Mouse (Mus musculus) CH12.LX (cell line): ENCODE results near the gene Col7a1. TPM values are rescaled to one million over a fixed set of nuclear protein-coding genes. Genes with fewer than 3 reads are reported as not detected.

Experiments used
- DNase-seq: peaks from one replicate; pipeline ENCODE4 v3.0.0-alpha.2; 2013; ENCODE audit errors: extremely low read depth
- H3K27ac ChIP-seq: 2 replicates; pipeline ENCODE4 v1.5.1; 2012; ENCODE audit warnings: low read depth, mild to moderate bottlenecking, control low read depth, moderate library complexity; ENCODE audit not compliant: insufficient read depth
- H3K27me3 ChIP-seq: replicated peaks from 2 replicates; pipeline ENCODE3; 2012; ENCODE audit warnings: inconsistent platforms
- H3K36me3 ChIP-seq, 2 experiments: replicated peaks in 1 of 2; 2 replicates each; pipeline versions ENCODE3 to v1.6.1; 2012; ENCODE audit warnings: inconsistent platforms in 1 of 2, low read length in 1 of 2, mild to moderate bottlenecking in 1 of 2, mixed read lengths in 1 of 2, moderate library complexity in 1 of 2; ENCODE audit not compliant: control insufficient read depth in 1 of 2, insufficient read depth in 1 of 2
- H3K4me1 ChIP-seq, 2 experiments: 2 replicates each; pipeline ENCODE4 v1.6.1; 2012; ENCODE audit warnings: inconsistent platforms in 1 of 2, moderate library complexity in 1 of 2; ENCODE audit not compliant: insufficient read depth in 2 of 2, control insufficient read depth in 1 of 2
- H3K4me2 ChIP-seq: 2 replicates; pipeline ENCODE4 v1.6.1; 2012; ENCODE audit warnings: low read depth, mild to moderate bottlenecking, control low read depth; ENCODE audit not compliant: poor library complexity, insufficient read depth, severe bottlenecking
- H3K4me3 ChIP-seq, 3 experiments: fragments of 150-350 bp in 1 of 3; sonication (generic) in 1 of 3; replicated peaks in 1 of 3; 2 replicates each; pipeline versions ENCODE3 to v1.5.1; 2011 to 2012; ENCODE audit warnings: low read depth in 2 of 3, low read length in 2 of 3, mild to moderate bottlenecking in 2 of 3, moderate library complexity in 2 of 3, control low read depth in 1 of 3, improper control_type of control experiment in 1 of 3, inconsistent platforms in 1 of 3, mixed read lengths in 1 of 3; ENCODE audit not compliant: poor library complexity in 1 of 3
- H3K79me2 ChIP-seq: replicated peaks from 2 replicates; pipeline ENCODE4 v1.6.1; 2012; ENCODE audit warnings: mild to moderate bottlenecking, moderate library complexity; ENCODE audit not compliant: control insufficient read depth, poor library complexity, insufficient read depth, severe bottlenecking; ENCODE audit errors: extremely low read depth
- H3K9ac ChIP-seq: 2 replicates; pipeline ENCODE4 v1.6.1; 2012; ENCODE audit warnings: low read depth, mild to moderate bottlenecking, control low read depth, moderate library complexity; ENCODE audit not compliant: insufficient read depth
- H3K9me3 ChIP-seq: replicated peaks from 2 replicates; pipeline ENCODE3; 2012; ENCODE audit warnings: low read length, inconsistent platforms, mixed read lengths
- BHLHE40 ChIP-seq: IDR thresholded peaks from 2 replicates; pipeline ENCODE4 v1.6.1; 2011; ENCODE audit warnings: mild to moderate bottlenecking, low read depth, low read length, improper control_type of control experiment
- CHD2 ChIP-seq: IDR thresholded peaks from 2 replicates; pipeline ENCODE4 v1.6.1; 2011; ENCODE audit warnings: low read length, improper control_type of control experiment
- CTCF ChIP-seq, 2 experiments: IDR thresholded peaks in 1 of 2; conservative IDR thresholded peaks in 1 of 2; 2 replicates each; pipeline ENCODE4 v1.5.1; 2011 to 2012; ENCODE audit warnings: low read depth in 2 of 2, low read length in 2 of 2, improper control_type of control experiment in 1 of 2, inconsistent platforms in 1 of 2, mild to moderate bottlenecking in 1 of 2, moderate library complexity in 1 of 2
- EP300 ChIP-seq: IDR thresholded peaks from 2 replicates; pipeline ENCODE4 v1.6.1; 2011; ENCODE audit warnings: low read length, improper control_type of control experiment
- IRF4 ChIP-seq: IDR thresholded peaks from 2 replicates; pipeline ENCODE4 v1.6.1; 2014; ENCODE audit warnings: low read depth, mild to moderate bottlenecking, inconsistent platforms, low read length, improper control_type of control experiment
- JUN ChIP-seq: IDR thresholded peaks from 2 replicates; pipeline ENCODE4 v1.6.1; 2011; ENCODE audit warnings: low read depth, mild to moderate bottlenecking, low read length, improper control_type of control experiment, moderate library complexity; ENCODE audit not compliant: insufficient read depth
- JUND ChIP-seq: conservative IDR thresholded peaks from 2 replicates; pipeline ENCODE4 v1.6.1; 2011; ENCODE audit warnings: low read depth, low read length, improper control_type of control experiment
- MYC ChIP-seq: IDR thresholded peaks from 2 replicates; pipeline ENCODE4 v1.6.1; 2011; ENCODE audit warnings: low read depth, mild to moderate bottlenecking, improper control_type of control experiment, low read length
- PAX5 ChIP-seq: IDR thresholded peaks from 2 replicates; pipeline ENCODE4 v1.6.1; 2012; ENCODE audit warnings: low read length, inconsistent platforms, mixed read lengths
- RAD21 ChIP-seq: IDR thresholded peaks from 2 replicates; pipeline ENCODE4 v1.6.1; 2011; ENCODE audit warnings: low read depth, mild to moderate bottlenecking, low read length, improper control_type of control experiment, moderate library complexity
- SMC3 ChIP-seq: IDR thresholded peaks from 2 replicates; pipeline ENCODE4 v1.6.1; 2011; ENCODE audit warnings: low read depth, low read length, improper control_type of control experiment
- TBP ChIP-seq: conservative IDR thresholded peaks from 2 replicates; pipeline ENCODE4 v1.6.1; 2011; ENCODE audit warnings: low read depth, low read length, improper control_type of control experiment
- TCF12 ChIP-seq: IDR thresholded peaks from 2 replicates; pipeline ENCODE4 v1.6.1; 2014; ENCODE audit warnings: low read depth, mild to moderate bottlenecking, inconsistent platforms, low read length, improper control_type of control experiment
- USF2 ChIP-seq: conservative IDR thresholded peaks from 2 replicates; pipeline ENCODE4 v1.6.1; 2011; ENCODE audit warnings: low read depth, low read length, improper control_type of control experiment
- ZC3H11A ChIP-seq: IDR thresholded peaks from 2 replicates; pipeline ENCODE4 v1.6.1; 2012; ENCODE audit warnings: low read depth, mild to moderate bottlenecking, inconsistent platforms, low read length, improper control_type of control experiment
- ZMIZ1 ChIP-seq: IDR thresholded peaks from 2 replicates; pipeline ENCODE4 v1.6.1; 2012; ENCODE audit warnings: low read depth, mild to moderate bottlenecking, inconsistent platforms, low read length, improper control_type of control experiment
- dilution Hi-C: fragments of 300-500 bp; cut with MboI; formaldehyde crosslinking; loops from 2 replicates; pipeline ENCODE4 v1.14.3; 2020; ENCODE audit warnings: low sequenced_read_pairs; ENCODE audit not compliant: extremely low pct_unique_long_range_greater_than_20kb, extremely low pct_ligation_motif_present
- in situ Hi-C: fragments of 300-500 bp; cut with MboI; formaldehyde crosslinking; loops from 3 replicates; pipeline ENCODE4 v1.14.3; 2019; ENCODE audit warnings: low sequenced_read_pairs, low pct_ligation_motif_present, low pct_unique_long_range_greater_than_20kb, mixed read lengths
- polyA plus RNA-seq: library from polyadenylated mRNA; unstranded; fragments of >175 nt; gene quantifications from 2 replicates; pipeline ENCODE4 v1.2.1, GENCODE M21; 2012; ENCODE audit warnings: low read depth; ENCODE audit not compliant: insufficient read length
- total RNA-seq, 2 experiments: library from RNA; depleted of rRNA; stranded (reverse); fragments of 300-350 nt in 1 of 2; fragments of >200 nt in 1 of 2; gene quantifications; 2 replicates each; pipeline ENCODE4 v1.2.3; 2012 to 2014

The Col7a1 gene
- total and polyA plus RNA-seq, 3 experiments = 0.31 to 2.0 (median 0.98) TPM

GRCm38 (mm10) chr9:109003201-109003600 is 49.8 kb downstream of the Col7a1 start:
- TF ChIP-seq CTCF (conservative IDR thresholded peaks at IDR 0.05 in 1 of 2, IDR thresholded peaks at IDR 0.05 in 1 of 2; ENCODE audit: low read depth in 2 of 2, low read length in 2 of 2) (peak; percentile 74 to 96), MYC (0 out of 2 replicates have a peak, but pooled peaks have one; percentile 50), BHLHE40 (no peak), RAD21 (peak; percentile 99), PAX5 (no peak), ZMIZ1 (no peak), EP300 (no peak), USF2 (no peak), ZC3H11A (peak; percentile 72), TCF12 (no peak), IRF4 (no peak), SMC3 (peak; percentile 85), TBP (no peak)
- H3K9ac ChIP-seq = no peak overlapping the region
- no peaks in the 10 kb centered on the region for H3K9me3 ChIP-seq
- peaks cover 4 to 30% of the 10 kb centered on the region in 2 experiments; a peak in 3 of 4 replicates for H3K4me1 ChIP-seq
- H3K27ac ChIP-seq = no peak overlapping the region
- H3K27me3 ChIP-seq = no peaks in the 10 kb centered on the region
- H3K4me3 ChIP-seq = no peak overlapping the region
- dilution Hi-C loops = no loop called here
- H3K36me3 ChIP-seq = peaks cover 0 to 47% of the 10 kb centered on the region in 2 experiments
- no peak overlapping the region for H3K4me2 ChIP-seq
- H3K79me2 ChIP-seq = no peaks in the 10 kb centered on the region
- in situ Hi-C loops = loop anchor here (5.0 kb wide), 1 partner anchor 114 kb away; no protein-coding TSS in a partner anchor
- DNase-seq = peak; percentile 61

- in situ Hi-C loops = loop anchor here (5.0 kb wide), 1 partner anchor 40 kb away; no protein-coding TSS in a partner anchor
- dilution Hi-C loops = no loop called here
- no peak for DNase-seq
- Histone ChIP-seq H3K4me2 (no peak overlapping the region), H3K27ac (no peak overlapping the region), H3K36me3 (peaks cover 0 to 67% of the 10 kb centered on the region in 2 experiments), H3K9me3 (no peaks in the 10 kb centered on the region), H3K4me1 (peaks cover 0 to 4% of the 10 kb centered on the region in 2 experiments; a peak in 1 of 4 replicates), H3K4me3 (no peak overlapping the region), H3K79me2 (no peaks in the 10 kb centered on the region), H3K27me3 (no peaks in the 10 kb centered on the region), H3K9ac (no peak overlapping the region)
- TF ChIP-seq JUN (no peak), JUND (no peak), CTCF (conservative IDR thresholded peaks at IDR 0.05 in 1 of 2, IDR thresholded peaks at IDR 0.05 in 1 of 2; ENCODE audit: low read depth in 2 of 2, low read length in 2 of 2) (no peak), BHLHE40 (no peak), CHD2 (no peak), ZC3H11A (no peak)
Observed at GRCm38 (mm10) chr9:109007025-109007780, 53.8 kb downstream of the Col7a1 start.
